Mouse (Mus musculus): ENCODE data around the gene Mllt11.
A peak's percentile ranks its signal among the peaks of the same experiment; 100 is the strongest.

Gene Mllt11

GRCm38 (mm10) chr3:95231298-95232221 is at the start of gene Mllt11:
Gene Mllt11, minus strand, starts transcription at chr3:95232171.
- no peak for DNase-seq (ENCODE audit: low read depth, low spot score)

GRCm38 (mm10) chr3:95281216-95282126 is 49.5 kb upstream of the Mllt11 start, which contains the start of the genes Mindy1 and Prune1:
Gene Mindy1, plus strand, starts transcription at chr3:95281345.
Gene Prune1, minus strand, starts transcription at chr3:95282076.
- peak; percentile 98 for DNase-seq (ENCODE audit: low read depth, low spot score)

- DNase-seq (ENCODE audit: low read depth, low spot score), result peak; percentile 43
Observed at GRCm38 (mm10) chr3:95280747-95281146, 48.8 kb upstream of the Mllt11 start.

GRCm38 (mm10) chr3:95277149-95277551 is 45.2 kb upstream of the Mllt11 start:
- peak; percentile 65 for DNase-seq (ENCODE audit: low read depth, low spot score)

- no peak for DNase-seq (ENCODE audit: low read depth, low spot score)
Observed at GRCm38 (mm10) chr3:95276428-95276934, 44.5 kb upstream of the Mllt11 start.

- peak; percentile 86 for DNase-seq (ENCODE audit: low read depth, low spot score)
Observed at GRCm38 (mm10) chr3:95275161-95275560, 43.2 kb upstream of the Mllt11 start.

- no peak for DNase-seq (ENCODE audit: low read depth, low spot score)
Observed at GRCm38 (mm10) chr3:95274453-95274852, 42.5 kb upstream of the Mllt11 start.

GRCm38 (mm10) chr3:95273471-95273870 is 41.5 kb upstream of the Mllt11 start:
- no peak for DNase-seq (ENCODE audit: low read depth, low spot score)

- no peak for DNase-seq (ENCODE audit: low read depth, low spot score)
Observed at GRCm38 (mm10) chr3:95270766-95271364, 38.9 kb upstream of the Mllt11 start.

- DNase-seq (ENCODE audit: low read depth, low spot score), result no peak
Observed at GRCm38 (mm10) chr3:95269789-95270188, 37.8 kb upstream of the Mllt11 start.

GRCm38 (mm10) chr3:95267855-95268254 is 35.9 kb upstream of the Mllt11 start:
- no peak for DNase-seq (ENCODE audit: low read depth, low spot score)

- DNase-seq (ENCODE audit: low read depth, low spot score), result peak; percentile 77
Observed at GRCm38 (mm10) chr3:95266052-95266451, 34.1 kb upstream of the Mllt11 start.

- DNase-seq (ENCODE audit: low read depth, low spot score), result no peak
Observed at GRCm38 (mm10) chr3:95264724-95265123, 32.8 kb upstream of the Mllt11 start.

GRCm38 (mm10) chr3:95263089-95263739 is 31.2 kb upstream of the Mllt11 start:
- DNase-seq (ENCODE audit: low read depth, low spot score), result peak; percentile 80

GRCm38 (mm10) chr3:95261975-95262374 is 30.0 kb upstream of the Mllt11 start:
- DNase-seq (ENCODE audit: low read depth, low spot score), result no peak

- no peak for DNase-seq (ENCODE audit: low read depth, low spot score)
Observed at GRCm38 (mm10) chr3:95256931-95257330, 25.0 kb upstream of the Mllt11 start.

GRCm38 (mm10) chr3:95250783-95251424 is 18.9 kb upstream of the Mllt11 start, which contains the start of gene Bnipl:
Gene Bnipl, minus strand, starts transcription at chr3:95251193.
- no peak for DNase-seq (ENCODE audit: low read depth, low spot score)

GRCm38 (mm10) chr3:95250361-95250760 is 18.4 kb upstream of the Mllt11 start:
- no peak for DNase-seq (ENCODE audit: low read depth, low spot score)

GRCm38 (mm10) chr3:95247660-95248336 is 15.8 kb upstream of the Mllt11 start:
- DNase-seq (ENCODE audit: low read depth, low spot score), result no peak
